Mouse (Mus musculus) erythroblast, embryonic 14.5 days (primary cell): ENCODE data around the gene Wap.

Experiments used
- GATA1 ChIP-seq: IDR thresholded peaks from 2 replicates; pipeline ENCODE4 v1.6.1; 2012; ENCODE audit warnings: low read length, inconsistent platforms, mixed read lengths
- TAL1 ChIP-seq: IDR thresholded peaks from 3 replicates; pipeline ENCODE4 v1.6.1; 2012; ENCODE audit warnings: low read length, inconsistent platforms, mixed read lengths

DNA sequence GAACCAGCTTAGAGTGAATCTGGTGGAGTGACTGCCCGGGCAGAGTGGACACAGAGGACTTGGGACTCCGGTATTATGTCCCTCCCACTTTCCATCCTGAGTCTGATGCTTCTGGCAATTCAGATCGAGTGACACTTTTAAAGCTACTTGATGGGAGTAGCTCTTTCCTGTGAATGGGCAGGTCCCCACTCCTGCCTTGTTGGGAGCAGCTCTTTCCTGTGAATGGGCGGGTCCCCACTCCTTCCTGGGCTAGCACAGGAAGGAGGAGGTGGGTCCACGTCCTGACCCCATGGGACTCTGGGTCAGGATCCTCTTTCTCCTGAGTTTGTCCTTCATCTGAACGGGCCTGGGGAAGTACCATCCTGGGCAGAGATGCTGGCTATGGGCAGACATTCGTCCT, 37.0 kb upstream of the Wap start:
- TF ChIP-seq GATA1 (no peak), TAL1 (no peak)
